Mouse (Mus musculus) heart, adult 2 months (tissue): ENCODE results near the gene Ugt1a10.

Source experiments
- CTCF ChIP-seq: fragments of 200-600 bp; IDR thresholded peaks from 2 replicates; pipeline ENCODE4 v1.8.1; 2022; ENCODE audit warnings: antibody characterized with exemption, mild to moderate bottlenecking, moderate library complexity
- POLR2A ChIP-seq: fragments of 200-500 bp; IDR thresholded peaks from 2 replicates; pipeline ENCODE4 v1.6.1; 2011; ENCODE audit warnings: mild to moderate bottlenecking, low read depth, low read length, control low read depth; ENCODE audit not compliant: insufficient read depth

GRCm38 (mm10) chr1:88220336-88220735 lies 165.1 kb downstream of the Ugt1a10 start:
- TF ChIP-seq POLR2A (no peak), CTCF (no peak)
